Mouse (Mus musculus) neural tube, embryonic 14.5 days (tissue): Measurements from ENCODE around the gene Galnt18. TPM values are rescaled to one million over a fixed set of nuclear protein-coding genes. Genes with fewer than 3 reads are reported as not detected.

Source experiments
- ATAC-seq: fragments of 200-750 bp; cut with Nextera tagmentation; 2 replicates; pipeline ENCODE4 v1.8.0; 2017; ENCODE audit warnings: low read depth, mild to moderate bottlenecking, moderate TSS enrichment, moderate library complexity
- H3K27ac ChIP-seq: fragments of 300-500 bp; sonication (generic); 2 replicates; pipeline ENCODE4 v1.5.1; 2014; ENCODE audit warnings: low read depth, mild to moderate bottlenecking, control low read depth, low read length, moderate library complexity, mixed read lengths
- H3K27me3 ChIP-seq: fragments of 300-500 bp; sonication (generic); 2 replicates; pipeline ENCODE4 v1.6.1; 2014; ENCODE audit warnings: low read length; ENCODE audit not compliant: control insufficient read depth, insufficient read depth
- H3K36me3 ChIP-seq: fragments of 300-500 bp; sonication (generic); 2 replicates; pipeline ENCODE4 v1.6.1; 2014; ENCODE audit warnings: low read length, mixed read lengths; ENCODE audit not compliant: control insufficient read depth, insufficient read depth
- H3K4me1 ChIP-seq: fragments of 300-500 bp; sonication (generic); 2 replicates; pipeline ENCODE4 v1.6.1; 2014; ENCODE audit warnings: low read length; ENCODE audit not compliant: control insufficient read depth, insufficient read depth
- H3K4me2 ChIP-seq: fragments of 300-500 bp; sonication (generic); 2 replicates; pipeline ENCODE4 v1.6.1; 2014; ENCODE audit warnings: mild to moderate bottlenecking, low read depth, low read length, control low read depth
- H3K4me3 ChIP-seq: fragments of 300-500 bp; sonication (generic); 2 replicates; pipeline ENCODE4 v1.5.1; 2014; ENCODE audit warnings: low read depth, low read length, control low read depth, mixed read lengths
- H3K9ac ChIP-seq: fragments of 300-500 bp; sonication (generic); replicated peaks from 2 replicates; pipeline ENCODE4 v1.6.1; 2014; ENCODE audit warnings: low read depth, mild to moderate bottlenecking, control low read depth, low read length, mixed read lengths
- H3K9me3 ChIP-seq: fragments of 300-500 bp; sonication (generic); 2 replicates; pipeline ENCODE4 v1.6.1; 2016; ENCODE audit warnings: low read length; ENCODE audit not compliant: control insufficient read depth
- WGBS: fragments of 180-500 bp; shearing (Covaris S2); extraction: QIAGEN DNeasy Blood & Tissue Kit; methylation state at CpG from one replicate; pipeline ENCODE4 v1.1.7; 2014; 5-methylcytosine and 5-hydroxymethylcytosine counted together
- polyA plus RNA-seq: library from polyadenylated mRNA; unstranded; fragments of >200 nt; fragmentation: Nextera tagmentation; extraction: Ambion mirVana; gene quantifications from 2 replicates; pipeline ENCODE4 v1.2.1, GENCODE M21; 2014

Galnt18 gene
- polyA plus RNA-seq, 1 experiment from 2014 or later: 12.7 TPM

DNA sequence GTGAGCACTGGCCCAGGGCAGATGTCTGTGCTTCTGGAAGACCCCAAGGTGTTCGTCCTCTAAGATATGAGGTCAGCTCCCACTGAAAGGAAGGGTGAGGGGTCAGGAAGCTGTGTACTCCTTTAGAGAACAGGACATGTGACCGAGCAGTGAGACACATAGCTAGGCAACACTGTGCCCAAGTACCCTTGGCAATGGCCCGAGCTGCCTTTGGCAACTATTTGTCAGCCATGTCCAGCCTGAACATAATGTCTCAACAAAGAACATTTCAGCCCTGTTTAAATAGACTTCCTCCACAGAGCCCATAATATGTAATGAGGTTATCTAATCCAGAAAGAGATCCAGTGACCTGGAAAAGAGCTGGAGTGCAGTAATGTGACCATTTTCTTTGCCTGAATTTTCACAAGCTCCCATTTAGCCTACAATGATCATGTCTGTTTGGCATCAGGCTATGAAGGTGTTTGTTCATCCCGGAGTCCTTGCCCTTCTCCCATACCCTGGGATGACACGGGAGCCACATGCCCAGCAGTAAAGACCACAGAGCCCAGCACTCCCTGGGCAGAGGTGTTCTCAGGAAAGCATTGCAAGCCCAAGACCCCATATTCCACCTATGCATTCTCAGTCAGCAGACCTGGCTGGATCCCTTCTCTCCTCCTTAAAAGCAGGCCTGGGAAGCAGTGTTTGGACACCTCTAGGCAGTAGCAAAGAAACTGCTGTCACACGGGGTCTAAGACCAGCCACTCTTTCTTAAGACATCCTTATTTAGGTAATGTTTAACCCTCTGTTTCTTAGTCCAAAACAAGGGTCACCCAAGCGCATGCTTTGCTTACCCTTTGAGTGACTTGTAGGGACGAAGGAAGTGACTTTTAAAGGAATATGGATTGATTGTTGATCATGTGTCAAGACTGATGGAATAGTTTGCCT, 49.2 kb downstream of the Galnt18 start:
- Histone ChIP-seq H3K9ac (no peak overlapping the region), H3K36me3 (no peaks in the 10 kb centered on the region), H3K27me3 (no peaks in the 10 kb centered on the region), H3K27ac (no peak overlapping the region), H3K4me2 (no peak overlapping the region), H3K4me3 (no peak overlapping the region), H3K4me1 (no peaks in the 10 kb centered on the region), H3K9me3 (no peaks in the 10 kb centered on the region)
- WGBS: 80% methylated on average over 8 of the region's 8 CpGs
- ATAC-seq: no peak

DNA sequence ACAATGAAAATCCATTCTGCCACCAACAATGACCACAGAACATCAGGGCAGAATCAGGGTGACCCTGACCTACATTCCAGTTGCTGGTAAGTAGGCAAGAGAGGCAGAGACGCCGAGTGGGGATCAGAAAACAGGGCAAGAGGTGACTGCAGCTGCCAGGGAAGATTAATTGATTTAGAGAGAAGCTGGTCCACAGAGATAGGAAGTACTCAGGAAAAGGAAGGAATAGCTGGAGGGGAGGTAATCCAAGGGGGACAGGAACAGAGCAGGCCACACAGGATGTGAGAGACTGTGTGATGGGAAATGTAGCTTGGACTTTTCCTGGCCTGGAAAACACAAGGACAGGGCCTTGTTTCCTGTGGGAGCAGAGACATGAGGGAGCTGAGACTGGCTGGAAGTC, 52.8 kb downstream of the Galnt18 start:
- no peaks in the 10 kb centered on the region for H3K4me1 ChIP-seq
- no peaks in the 10 kb centered on the region for H3K9me3 ChIP-seq
- no peaks in the 10 kb centered on the region for H3K36me3 ChIP-seq
- H3K9ac ChIP-seq: no peak overlapping the region
- no peak for ATAC-seq
- no peak overlapping the region for H3K4me2 ChIP-seq
- WGBS: 63% methylated on average over 2 of the region's 2 CpGs
- H3K4me3 ChIP-seq: no peak overlapping the region
- no peaks in the 10 kb centered on the region for H3K27me3 ChIP-seq
- H3K27ac ChIP-seq: no peak overlapping the region

DNA sequence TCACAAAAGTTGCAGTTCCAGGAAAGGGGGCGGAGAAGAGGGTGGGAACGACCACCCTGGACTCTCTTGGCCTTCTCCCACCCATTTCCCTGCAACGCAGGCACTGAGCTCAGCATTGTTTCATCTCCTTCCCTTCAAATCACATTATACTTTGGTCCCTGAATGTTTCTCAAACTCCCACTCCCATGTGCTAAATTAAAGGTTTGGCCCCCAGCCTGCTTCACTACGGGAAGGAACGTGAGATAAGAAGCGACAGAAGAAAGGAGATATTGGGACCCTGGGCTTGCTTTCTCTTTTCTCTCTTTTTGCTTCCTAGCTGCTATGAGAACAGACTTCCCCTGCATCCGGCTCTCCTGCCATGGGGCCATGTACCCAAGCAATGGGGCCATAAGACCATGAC, 55.0 kb downstream of the Galnt18 start:
- 80% methylated on average over 7 of the region's 7 CpGs for WGBS
- Histone ChIP-seq H3K9me3 (no peaks in the 10 kb centered on the region), H3K4me2 (no peak overlapping the region), H3K27ac (no peak overlapping the region), H3K9ac (no peak overlapping the region), H3K4me1 (no peaks in the 10 kb centered on the region), H3K4me3 (no peak overlapping the region), H3K27me3 (no peaks in the 10 kb centered on the region), H3K36me3 (no peaks in the 10 kb centered on the region)
- ATAC-seq: no peak

DNA sequence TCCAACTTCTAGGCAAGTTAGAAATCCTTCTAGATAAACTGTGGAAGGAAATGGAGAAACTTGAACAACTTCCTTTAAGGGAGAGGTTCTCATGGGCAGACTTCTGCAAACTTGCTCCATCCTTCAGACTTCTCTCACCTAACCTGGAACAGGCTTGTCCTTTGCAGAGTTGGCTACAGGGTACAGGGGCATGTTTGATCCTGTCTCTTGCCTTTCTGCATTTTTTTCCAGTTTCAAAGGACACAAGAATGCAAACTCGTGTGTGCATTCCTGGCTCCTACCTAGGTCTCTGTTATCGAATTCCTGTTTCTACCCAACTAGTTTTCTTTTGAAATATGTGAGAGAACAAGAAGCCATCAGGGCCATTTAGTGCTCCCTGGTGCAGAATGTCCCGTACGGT, 55.8 kb downstream of the Galnt18 start:
- Histone ChIP-seq H3K9me3 (no peaks in the 10 kb centered on the region), H3K9ac (no peak overlapping the region), H3K4me2 (no peak overlapping the region), H3K4me3 (no peak overlapping the region), H3K4me1 (no peaks in the 10 kb centered on the region), H3K27me3 (no peaks in the 10 kb centered on the region), H3K36me3 (no peaks in the 10 kb centered on the region), H3K27ac (no peak overlapping the region)
- ATAC-seq: no peak
- WGBS: 72% methylated on average over 4 of the region's 4 CpGs

DNA sequence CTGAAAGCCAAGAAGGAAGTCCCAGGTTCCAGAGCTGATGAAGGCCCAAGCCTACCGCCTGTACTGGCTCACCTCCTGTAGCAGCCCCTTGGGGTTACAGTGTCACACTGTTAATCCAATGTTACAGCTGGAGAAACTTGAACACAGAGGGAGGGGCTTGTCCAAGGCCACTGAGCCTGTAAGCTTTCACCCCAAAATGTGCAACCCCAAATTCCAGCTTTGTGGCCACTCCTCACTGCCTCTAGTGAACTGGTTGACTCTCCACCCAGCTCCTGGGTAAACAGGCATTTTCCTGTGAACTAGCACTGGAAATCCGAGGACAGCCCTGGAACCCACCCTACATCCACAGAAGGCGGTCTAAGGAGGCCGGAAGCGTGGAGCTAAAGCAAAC, 58.5 kb downstream of the Galnt18 start:
- no peak overlapping the region for H3K27ac ChIP-seq
- no peaks in the 10 kb centered on the region for H3K4me1 ChIP-seq
- no peak overlapping the region for H3K9ac ChIP-seq
- WGBS: 92% methylated on average over 5 of the region's 5 CpGs
- H3K27me3 ChIP-seq: no peaks in the 10 kb centered on the region
- no peak overlapping the region for H3K4me3 ChIP-seq
- H3K9me3 ChIP-seq: no peaks in the 10 kb centered on the region
- no peak for ATAC-seq
- no peak overlapping the region for H3K4me2 ChIP-seq
- H3K36me3 ChIP-seq: no peaks in the 10 kb centered on the region

DNA sequence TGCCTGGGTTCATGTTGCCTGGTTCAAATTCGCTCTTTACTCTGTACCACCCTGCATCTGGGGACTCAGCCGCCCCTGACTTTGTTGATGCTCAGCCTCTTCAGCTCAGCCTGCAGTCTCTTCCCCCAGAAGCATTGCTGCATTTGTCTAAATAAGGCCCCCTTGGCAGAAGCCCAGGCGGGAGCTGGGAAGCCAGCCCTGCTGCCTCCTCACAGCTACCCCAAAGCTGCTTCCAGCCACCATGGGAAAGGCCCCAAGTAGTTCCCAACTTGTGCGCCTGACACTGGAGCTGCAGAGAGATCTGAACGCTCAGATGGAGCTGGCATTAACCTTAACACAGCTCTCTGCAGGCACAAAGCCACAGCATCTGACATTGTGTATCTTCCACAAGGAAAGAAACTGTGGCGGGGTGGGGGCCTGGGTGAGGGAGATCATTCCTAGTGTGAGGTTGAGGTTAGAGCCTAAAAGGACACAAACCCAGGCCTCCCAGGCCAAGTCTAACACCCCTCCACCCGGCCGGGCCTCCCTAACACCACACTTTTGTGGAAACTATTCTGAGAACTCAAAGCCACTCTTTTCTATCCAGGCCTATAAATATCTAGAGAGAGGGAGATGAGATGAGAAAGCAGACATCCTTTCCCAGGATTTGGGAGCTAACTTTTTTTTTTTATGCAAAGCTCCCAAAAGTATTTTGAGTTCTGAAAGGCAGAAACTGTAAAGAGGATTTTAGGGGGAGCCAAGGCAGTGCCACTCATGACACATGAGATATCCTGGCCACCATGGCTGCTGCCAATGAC, 59.1 kb downstream of the Galnt18 start:
- Histone ChIP-seq H3K36me3 (no peaks in the 10 kb centered on the region), H3K9me3 (no peaks in the 10 kb centered on the region), H3K9ac (no peak overlapping the region), H3K27ac (no peak overlapping the region), H3K4me3 (no peak overlapping the region), H3K4me1 (no peaks in the 10 kb centered on the region), H3K4me2 (no peak overlapping the region), H3K27me3 (no peaks in the 10 kb centered on the region)
- 81% methylated on average over 8 of the region's 8 CpGs for WGBS
- no peak for ATAC-seq

DNA sequence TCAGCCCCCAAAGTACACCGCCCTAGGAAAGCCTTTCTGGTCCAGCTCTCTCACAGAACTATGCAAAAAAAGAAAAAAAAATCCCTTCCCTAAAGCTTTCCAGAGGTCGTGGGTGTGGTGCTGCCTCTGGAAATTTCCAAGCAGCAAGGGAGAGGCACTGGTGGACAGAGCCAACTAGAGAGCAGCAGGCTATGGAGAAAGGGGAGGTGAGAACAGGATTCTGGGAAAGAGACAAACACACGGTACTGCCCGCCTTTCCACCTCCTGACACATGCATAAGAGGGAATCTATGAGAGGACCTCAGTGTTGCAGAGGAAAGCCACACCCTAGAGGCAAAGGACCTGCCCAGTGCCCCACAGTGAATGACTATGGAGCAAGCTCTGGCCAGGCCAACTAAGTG, 60.9 kb downstream of the Galnt18 start:
- Histone ChIP-seq H3K4me2 (no peak overlapping the region), H3K4me1 (no peaks in the 10 kb centered on the region), H3K27me3 (no peaks in the 10 kb centered on the region), H3K4me3 (no peak overlapping the region), H3K9me3 (no peaks in the 10 kb centered on the region), H3K27ac (no peak overlapping the region), H3K36me3 (no peaks in the 10 kb centered on the region), H3K9ac (no peak overlapping the region)
- 85% methylated on average over 4 of the region's 4 CpGs for WGBS
- no peak for ATAC-seq

DNA sequence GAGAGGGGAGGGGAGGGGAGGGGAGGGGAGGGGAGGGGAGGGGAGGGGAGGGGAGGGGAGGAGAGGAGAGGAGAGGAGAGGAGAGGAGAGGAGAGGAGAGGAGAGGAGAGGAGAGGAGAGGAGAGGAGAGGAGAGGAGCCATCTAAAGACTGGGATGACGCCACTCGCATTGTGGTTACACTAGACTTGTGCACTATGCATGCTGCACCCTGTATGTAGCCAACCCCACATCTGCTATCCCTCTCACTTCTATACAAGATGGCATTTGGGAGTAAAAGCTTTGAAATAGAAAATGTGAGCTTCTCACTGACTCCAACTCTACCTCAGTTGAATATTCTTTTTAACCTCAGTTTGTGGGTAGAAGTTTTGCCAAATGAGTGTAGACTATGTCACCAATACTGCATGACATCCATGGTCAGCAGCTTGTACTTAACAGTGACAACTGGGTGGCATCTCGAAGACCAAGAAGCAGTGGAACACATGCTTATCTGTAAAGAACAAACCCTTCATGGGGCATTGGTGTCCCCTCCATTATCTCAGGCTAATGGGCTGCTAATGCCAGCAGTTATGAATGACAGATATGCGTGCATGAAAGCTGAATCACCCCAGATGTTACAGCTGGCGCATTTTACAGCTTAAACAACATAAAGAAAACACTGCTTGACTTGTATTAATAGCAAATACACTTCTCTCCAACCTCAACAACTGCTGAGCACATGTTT, 65.0 kb downstream of the Galnt18 start:
- no peak overlapping the region for H3K4me3 ChIP-seq
- no peaks in the 10 kb centered on the region for H3K36me3 ChIP-seq
- H3K27ac ChIP-seq: no peak overlapping the region
- no peaks in the 10 kb centered on the region for H3K27me3 ChIP-seq
- no peaks in the 10 kb centered on the region for H3K4me1 ChIP-seq
- WGBS: 77% methylated on average over 5 of the region's 5 CpGs
- no peak overlapping the region for H3K4me2 ChIP-seq
- no peaks in the 10 kb centered on the region for H3K9me3 ChIP-seq
- H3K9ac ChIP-seq: no peak overlapping the region
- ATAC-seq: no peak
